Mouse (Mus musculus): ENCODE results near the gene Reps2.

Gene Reps2

GRCm38 (mm10) chrX:162643091-162643788 lies at the start of gene Reps2:
Gene Reps2, minus strand, starts transcription at chrX:162643649.
- DNase-seq = peak; percentile 75

- DNase-seq = no peak
These were observed 47.8 kb upstream of the Reps2 start for GRCm38 (mm10) chrX:162691272-162691671.

DNA sequence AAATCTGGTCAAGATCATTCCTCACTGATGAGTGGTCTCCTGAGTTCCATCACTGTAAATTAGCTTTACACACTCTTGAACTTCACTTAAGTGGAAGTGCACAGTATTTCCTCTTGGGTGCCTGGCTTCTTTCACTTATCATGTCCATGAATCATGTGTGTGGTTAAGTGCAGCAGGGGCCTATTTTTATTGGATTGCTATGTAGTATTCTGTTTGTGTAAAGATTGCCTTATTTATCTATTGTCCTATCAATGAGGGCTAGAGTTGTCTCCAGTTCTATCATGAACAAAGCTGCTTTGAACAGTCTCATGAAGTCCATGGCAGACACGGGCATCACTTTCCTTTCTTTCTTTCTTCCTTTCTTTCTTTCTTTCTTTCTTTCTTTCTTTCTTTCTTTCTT lies 41.9 kb upstream of the Reps2 start:
- DNase-seq = no peak

GRCm38 (mm10) chrX:162679506-162679905 lies 36.1 kb upstream of the Reps2 start:
- DNase-seq = no peak

DNA sequence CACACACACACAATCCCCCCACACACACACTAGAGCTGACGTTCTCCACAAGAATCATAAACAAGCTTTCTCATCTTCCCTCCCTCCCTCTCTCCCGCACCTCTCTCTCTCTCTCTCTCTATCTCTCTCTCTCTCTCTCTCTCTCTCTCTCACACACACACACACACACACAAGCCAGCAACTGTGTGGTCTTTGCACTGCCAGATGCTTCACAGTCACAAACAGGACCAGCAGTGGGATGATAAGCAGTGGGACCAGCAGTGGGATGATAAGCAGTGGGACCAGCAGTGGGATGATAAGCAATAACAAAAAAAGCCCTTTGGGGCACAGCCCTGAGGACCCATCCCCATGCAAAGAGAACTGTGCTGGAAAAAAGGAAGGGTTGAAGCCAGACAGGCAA lies 35.4 kb upstream of the Reps2 start:
- no peak for DNase-seq

- DNase-seq = no peak
These were observed 22.7 kb upstream of the Reps2 start for GRCm38 (mm10) chrX:162666166-162666565.

GRCm38 (mm10) chrX:162660182-162660581 lies 16.7 kb upstream of the Reps2 start:
- DNase-seq = no peak

GRCm38 (mm10) chrX:162653518-162653917 lies 10.1 kb upstream of the Reps2 start:
- DNase-seq = no peak

DNA sequence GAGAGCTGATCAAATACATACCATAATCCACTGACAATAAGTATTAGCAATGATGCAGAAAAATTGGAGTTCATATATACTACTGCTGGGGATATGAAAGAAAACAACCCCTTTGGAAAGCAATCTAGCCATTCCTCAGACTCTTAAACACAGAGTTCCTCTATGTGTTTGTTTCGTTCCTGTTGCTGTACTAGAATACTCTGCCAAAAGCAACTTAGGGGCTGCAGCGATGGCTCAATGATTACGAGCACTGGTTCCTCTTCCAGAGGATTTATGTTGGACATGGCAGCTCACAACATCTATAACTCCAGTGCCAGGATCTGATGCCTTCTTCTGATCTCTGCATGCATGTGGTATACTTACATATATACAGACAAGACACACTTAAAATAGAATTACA lies 9.0 kb upstream of the Reps2 start:
- no peak for DNase-seq

- no peak for DNase-seq
These were observed 7.7 kb upstream of the Reps2 start for GRCm38 (mm10) chrX:162651125-162651524.

- no peak for DNase-seq
These were observed 292 bp upstream of the Reps2 start for GRCm38 (mm10) chrX:162643789-162644092.

- DNase-seq = no peak
These were observed 903 bp downstream of the Reps2 start for GRCm38 (mm10) chrX:162642402-162643090.

DNA sequence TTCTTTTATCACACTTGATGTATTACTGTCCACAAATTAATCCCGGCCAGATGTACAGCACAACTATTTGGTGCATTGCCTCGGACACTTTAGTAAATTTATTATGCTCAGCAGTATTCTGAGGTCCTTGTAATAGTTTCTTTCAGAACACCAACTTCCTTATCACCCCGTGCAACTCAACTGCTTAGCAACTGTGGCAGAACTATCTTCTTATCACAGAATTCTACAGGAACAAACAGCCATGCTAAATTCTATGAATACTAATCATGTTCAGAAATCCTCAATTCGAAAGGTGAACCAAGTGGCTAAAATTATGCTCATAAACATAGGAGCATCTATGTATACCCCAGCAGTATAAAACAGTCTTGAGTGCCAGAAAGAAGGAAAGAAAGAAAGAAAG lies 1.7 kb downstream of the Reps2 start:
- no peak for DNase-seq

GRCm38 (mm10) chrX:162635159-162635558 lies 8.3 kb downstream of the Reps2 start:
- DNase-seq = no peak

GRCm38 (mm10) chrX:162622091-162622437 lies 21.4 kb downstream of the Reps2 start:
- no peak for DNase-seq

- no peak for DNase-seq
These were observed 22.0 kb downstream of the Reps2 start for GRCm38 (mm10) chrX:162621194-162622090.

GRCm38 (mm10) chrX:162619705-162620104 lies 23.7 kb downstream of the Reps2 start:
- DNase-seq = no peak

DNA sequence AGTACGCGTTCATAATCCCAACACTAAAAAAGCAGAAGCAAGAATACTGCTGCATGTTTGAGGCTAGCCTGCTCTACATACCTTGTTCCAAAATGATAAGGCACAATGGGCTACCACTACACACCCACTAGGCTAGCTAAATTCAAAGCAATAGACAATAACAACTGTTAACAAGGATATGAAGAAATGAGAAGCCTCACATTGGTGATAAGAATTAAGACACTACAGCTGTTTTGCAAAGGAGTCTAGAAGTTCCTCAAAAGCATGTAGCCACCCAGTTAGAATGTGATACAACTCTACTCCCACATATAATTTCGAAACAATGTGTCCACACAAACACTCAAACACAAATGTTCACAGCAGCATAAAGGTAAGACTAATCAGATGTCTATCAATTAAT lies 24.9 kb downstream of the Reps2 start:
- DNase-seq = no peak

- no peak for DNase-seq
These were observed 37.3 kb downstream of the Reps2 start for GRCm38 (mm10) chrX:162606113-162606512.

DNA sequence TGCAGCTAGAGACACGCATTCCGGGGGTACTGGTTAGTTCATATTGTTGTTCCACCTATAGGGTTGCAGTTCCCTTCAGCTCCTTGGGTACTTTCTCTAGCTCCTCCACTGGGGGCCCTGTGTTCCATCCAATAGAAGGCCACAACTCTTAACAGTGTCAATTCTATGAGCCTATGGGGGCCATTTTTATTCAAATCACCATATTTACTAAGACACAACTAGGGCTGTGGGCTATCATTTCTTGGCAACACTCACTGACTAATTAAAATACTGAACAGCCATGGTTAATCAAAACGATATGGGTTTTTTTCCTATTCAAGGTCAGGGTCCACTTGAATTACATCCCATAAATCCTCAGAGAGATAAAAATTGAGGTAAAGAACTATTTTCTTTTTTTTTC lies 43.8 kb downstream of the Reps2 start:
- no peak for DNase-seq

DNA sequence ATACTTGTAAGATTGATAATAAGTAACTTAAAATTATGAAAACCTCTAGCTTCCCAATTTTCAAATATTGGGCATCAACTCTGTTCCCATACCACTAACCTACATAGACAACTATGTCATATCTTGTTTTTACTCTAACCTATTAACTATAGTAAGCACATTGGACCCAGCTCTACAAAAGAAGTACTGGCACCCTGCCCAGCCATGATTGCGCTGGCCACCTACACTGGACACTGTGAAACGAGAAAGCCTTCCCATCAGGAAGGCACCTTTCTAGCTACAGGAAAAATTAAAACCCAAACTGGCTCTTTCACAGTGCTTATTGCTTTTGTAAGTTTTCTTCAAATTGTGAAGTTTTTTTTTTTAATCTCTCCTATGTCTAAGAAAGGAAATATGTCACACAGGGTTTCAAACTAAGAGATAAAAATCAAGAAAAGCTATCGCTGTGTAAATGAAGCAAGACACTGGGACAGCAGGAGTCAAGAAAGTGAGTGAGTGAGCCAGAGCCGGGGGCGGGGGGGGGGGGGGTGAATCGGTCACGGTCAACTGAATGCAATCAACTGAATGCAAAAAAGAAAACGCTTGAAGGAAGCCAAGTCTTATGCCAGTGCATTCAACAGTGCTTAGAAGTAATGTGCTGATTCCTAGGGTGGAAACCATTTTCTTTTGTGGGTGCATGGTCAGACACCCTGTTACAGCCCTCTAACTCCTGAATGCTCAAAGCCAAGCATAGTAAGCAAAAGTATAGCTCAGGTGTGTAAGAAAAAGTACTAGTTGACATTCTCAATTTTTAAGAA lies 52.2 kb downstream of the Reps2 start:
- DNase-seq = no peak

- no peak for DNase-seq
These were observed 53.2 kb downstream of the Reps2 start for GRCm38 (mm10) chrX:162590145-162590790.

Data from thymus, postnatal 4 days (tissue).